Mouse (Mus musculus) T-helper 2 cell (primary cell): ENCODE results near the gene Src.

Experiments used
- in situ Hi-C: fragments of 300-600 bp; cut with MboI, MseI; formaldehyde crosslinking; loops from one replicate; pipeline ENCODE4 v1.15.1; 2025; ENCODE audit warnings: high pct_unique_total_duplicates

Gene Src

DNA sequence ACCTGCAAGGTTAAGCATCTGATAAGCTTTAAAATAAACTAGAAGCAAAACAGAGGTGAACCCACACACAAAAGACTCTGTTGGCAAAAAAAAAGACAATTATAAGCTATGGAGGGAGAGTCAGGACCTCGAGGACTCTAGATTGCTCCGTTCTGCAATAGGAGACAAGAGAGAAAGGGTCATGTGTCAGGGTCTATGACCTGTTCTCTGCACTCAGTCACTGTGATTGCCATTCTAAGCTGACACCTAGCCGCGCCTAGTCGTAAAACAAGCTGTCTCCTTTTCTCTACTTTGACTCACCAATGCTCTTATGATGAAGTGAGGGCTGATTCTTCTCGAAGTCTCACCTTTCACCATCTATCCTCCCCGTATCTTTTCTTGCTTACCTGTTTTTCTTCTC, 5.7 kb upstream of the Src start:
- in situ Hi-C loops: no loop called here

DNA sequence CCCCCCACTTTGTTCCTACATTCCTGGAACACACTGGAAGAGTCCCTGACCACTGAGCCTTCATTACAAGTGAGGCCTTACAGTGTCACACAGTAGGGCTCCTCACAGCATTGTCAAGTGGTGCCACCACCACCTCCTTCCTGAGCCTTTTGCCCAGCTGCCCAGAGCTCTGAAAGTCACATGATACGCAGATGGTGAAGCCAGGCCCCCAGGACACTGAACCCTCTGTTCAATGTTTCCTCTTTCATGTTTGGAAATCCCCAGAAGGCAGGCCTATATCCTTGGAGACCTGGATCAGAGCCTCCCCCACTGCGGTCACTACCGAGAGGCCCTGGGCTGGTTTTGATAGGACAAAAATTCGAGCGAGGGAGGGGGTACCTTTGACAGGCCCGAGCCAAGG, 1.0 kb upstream of the Src start:
- in situ Hi-C loops: no loop called here

DNA sequence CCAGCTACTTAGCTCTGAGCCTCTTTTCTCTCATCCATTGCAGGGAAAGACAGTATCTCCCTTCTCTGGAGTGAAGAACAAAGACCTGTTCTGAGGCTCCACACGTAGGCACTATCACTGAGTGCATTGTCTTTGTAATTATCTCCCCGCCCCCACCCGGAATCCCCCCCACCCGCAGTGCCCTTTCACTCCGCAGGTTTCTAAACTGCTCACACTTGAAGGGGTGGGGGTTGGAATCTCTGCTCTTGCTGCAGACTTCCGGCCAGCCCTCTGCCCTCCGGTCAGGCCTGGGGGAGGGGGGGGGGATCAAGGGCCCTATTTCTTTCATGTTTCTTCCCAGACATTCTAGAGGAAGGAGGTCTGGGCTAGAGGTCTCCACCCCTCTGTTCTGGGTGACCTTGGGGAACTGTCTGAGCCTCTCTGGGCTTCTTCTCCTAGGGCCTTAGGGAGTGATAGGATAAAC, 396 bp downstream of the Src start:
- in situ Hi-C loops: no loop called here

DNA sequence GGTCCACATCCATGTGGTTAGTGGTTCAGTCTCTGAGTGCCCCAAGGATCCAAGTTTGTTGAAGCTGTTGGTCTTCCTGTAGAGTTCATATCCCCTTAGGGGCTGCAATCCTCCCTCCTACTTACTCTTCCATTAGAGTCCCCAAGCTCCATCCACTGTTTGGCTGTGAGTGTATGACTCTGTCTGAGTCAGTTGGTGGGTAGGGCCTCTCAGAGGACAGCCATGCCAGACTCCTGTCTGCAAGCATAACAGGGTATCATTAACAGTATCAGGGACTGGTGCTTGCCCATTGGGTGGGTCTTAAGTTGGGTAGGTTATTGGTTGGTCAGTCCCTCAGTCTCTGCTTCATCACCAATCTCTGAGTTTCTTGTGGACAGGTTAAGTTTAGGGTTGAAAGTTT, 1.3 kb downstream of the Src start:
- in situ Hi-C loops: no loop called here

DNA sequence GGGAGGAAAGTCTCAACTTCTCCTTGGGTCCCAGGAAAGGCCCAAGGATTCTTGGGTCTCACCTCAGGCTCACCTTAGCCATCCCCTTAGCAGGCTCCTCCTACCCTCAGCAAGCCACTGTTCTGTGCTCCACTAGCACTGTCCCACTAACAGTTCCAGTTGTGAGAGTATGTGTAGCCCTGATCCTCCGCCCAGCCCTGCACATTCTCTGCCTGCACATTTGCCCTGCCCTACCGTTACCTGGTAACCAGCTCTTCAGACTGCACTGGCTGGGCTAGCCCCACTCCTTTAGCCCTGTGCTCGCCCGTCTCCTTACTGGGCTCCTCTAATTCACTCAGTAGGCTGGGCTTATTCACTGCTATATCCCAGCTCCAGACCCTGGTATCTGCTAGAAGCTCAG, 2.2 kb downstream of the Src start:
- in situ Hi-C loops: no loop called here

DNA sequence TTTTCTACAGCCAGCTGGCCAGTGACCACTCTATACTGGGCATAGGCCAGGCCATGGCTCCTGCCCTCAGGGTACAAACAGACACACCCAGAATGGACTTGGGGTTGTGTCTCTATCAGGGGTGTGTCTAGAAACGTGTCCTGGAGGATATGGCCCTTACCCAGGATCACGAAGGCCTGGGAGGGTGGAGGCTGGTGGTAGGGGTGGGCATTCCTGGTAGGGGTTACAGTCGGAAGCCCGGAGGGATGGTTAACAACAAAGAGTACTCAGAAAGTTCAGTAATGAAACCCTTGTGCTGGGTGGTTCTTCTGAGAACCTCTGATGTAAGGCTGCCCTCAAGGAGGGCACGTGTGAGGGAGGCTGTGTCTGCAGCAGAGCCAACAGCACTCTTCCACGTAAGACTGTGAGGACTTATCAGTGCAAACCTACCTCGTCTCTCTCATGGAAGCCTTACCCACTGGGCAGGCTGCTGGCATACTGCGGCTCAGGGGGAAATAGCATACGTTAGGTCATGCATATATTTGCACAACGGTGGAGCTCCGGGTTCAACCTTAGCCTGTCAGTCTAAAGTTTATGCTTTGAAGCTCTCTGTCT, 3.9 kb downstream of the Src start:
- in situ Hi-C loops: no loop called here

DNA sequence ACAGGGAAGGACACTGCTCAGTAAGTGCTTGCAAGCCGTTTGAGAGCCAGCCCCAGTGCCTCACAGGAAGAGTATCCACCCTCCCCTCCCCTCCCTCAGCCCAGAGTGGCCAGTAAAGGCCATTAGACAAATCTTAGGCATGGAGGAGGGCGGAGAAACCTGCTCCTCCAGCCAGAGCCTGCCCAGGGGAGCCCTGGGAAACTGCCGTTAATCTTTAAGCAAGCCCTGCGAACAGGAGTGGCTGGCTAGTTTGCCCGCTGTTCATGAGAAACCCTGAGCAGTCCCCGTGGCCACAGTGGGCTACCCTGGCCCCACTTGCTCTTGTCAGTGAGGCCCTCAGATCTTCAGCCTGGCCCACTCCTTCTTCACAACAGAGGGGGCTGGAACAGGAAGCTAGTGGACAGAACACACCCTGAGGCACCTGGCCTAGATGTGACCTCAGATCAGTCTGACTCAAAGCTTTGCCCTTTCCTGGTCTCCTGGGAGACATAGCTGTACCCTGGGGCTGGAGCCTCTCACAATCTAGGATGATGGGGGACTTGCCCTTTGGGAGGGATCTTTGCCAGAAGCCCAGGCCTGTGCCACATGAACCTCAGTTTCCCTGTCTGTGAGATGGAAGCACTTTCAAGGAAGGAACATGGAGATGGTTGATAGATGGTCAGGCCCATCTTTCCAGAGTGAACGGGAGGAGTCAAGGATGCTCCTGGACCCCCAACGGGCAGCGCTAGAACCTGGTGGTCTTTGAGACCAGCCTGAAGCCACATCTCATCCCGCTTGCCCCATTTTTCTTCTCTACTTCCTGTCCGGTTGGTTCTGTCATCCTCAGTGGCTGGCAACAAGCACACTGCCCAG, 4.8 kb downstream of the Src start:
- in situ Hi-C loops: no loop called here

DNA sequence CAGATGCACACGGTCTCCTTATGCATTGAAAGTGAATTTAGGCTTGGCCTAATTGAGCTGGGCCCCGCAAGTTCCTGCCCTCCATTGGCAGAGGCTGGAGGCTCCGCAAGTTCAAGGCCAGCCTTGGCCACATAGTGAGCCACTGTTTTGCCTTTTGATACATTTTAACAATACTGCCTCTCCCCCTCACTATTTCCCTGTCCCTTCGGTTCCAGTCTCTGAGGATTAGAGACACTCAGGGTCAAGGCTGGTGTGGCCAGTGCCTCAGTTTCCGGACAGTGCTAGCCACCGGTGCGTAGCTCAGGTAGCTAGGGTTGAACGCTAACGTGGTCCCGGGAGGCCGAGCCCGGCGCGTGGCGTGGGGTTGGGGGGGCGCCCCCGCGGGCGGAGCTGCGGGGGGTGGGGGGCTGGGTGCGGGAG, 5.5 kb downstream of the Src start:
- in situ Hi-C loops: no loop called here

DNA sequence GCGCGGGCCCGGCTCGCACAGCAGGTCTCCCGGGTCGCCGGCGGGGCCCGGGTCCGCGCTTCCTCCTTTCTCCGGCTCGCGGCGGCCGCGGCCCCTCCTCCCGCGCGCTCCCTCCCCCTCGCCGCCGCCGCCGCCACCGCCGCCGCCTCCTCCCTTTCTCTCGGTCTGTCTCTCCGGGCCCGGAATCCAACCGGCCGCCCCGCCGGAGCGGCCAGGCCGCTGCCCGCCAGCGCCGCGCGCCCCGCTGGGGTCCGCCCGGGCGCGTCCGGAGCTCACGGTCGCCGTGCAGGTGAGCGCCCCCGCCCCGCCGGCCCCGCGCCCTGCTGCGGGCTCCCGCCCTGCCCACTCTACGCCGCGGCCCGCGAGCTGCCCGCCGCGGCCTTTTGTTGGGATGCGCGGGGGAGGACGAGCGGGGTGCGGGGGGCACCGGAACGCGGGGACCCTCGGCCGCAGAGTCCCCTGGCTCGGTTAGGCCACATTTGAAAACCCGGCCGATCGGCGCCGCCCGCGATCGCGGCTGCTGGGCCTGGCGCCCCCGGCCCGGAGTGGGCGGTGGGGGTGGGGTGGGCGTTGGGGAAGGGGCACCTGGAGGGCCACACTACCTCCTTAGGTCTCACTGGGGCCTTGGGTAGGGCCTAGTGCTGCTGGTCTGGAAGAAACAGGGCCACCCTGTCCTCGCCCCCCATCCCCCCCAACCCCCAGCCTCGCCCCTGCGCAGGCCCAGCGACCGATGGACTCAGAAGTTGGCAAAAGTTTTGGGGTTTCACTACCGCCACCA, 6.1 kb downstream of the Src start:
- in situ Hi-C loops: no loop called here

DNA sequence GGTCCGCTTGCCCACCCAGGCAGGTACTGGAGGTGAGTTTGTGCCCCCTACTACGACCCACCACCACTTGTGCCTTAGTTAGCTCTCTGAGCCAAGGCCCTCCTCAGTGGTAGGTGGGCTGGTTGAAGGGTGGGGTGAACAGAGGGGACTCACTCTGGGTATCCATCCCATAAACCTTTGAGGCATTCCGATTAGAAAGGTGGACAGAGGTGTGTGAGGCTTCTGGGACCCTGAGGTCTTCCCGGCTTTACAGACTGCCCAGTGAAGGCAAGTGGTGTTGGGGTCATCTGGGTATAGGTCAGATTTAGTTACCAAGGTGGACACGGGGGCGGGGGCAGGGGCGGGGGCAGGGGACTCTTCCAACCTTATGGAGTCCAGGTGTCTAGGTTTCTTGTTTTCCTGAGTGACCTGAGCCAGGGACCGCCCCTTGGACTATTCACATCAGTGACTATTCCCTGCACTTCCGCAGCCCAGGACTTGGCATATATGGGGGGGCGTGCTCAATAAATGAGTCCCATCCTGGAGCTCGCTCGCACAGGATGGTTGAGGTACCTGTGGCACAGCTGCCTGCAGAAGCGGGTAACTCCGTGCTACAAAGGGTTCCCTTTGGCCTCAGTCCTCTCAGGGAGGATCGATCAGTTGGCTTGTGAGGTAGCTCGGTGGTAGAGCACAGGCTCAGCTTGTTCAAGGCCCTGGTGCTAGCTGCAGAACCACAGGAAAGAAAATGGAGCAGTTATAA, 6.8 kb downstream of the Src start:
- in situ Hi-C loops: no loop called here

DNA sequence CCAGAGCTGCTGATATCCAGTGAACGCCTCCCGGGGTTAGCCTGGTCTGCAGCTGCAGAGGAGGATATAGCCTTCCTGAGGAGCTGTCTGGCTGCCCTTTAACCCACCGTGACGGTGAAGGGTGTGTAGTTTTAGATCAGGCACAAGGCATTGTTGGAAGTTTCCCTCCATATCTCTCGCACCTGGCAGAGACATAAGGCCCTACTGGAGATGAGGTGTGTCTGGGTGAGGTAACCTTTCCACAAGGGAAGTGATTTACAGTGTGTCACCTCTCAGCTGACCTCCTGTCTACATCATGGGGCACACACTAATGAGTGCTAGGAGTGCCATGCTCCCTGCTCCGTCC, 7.4 kb downstream of the Src start:
- in situ Hi-C loops: no loop called here

DNA sequence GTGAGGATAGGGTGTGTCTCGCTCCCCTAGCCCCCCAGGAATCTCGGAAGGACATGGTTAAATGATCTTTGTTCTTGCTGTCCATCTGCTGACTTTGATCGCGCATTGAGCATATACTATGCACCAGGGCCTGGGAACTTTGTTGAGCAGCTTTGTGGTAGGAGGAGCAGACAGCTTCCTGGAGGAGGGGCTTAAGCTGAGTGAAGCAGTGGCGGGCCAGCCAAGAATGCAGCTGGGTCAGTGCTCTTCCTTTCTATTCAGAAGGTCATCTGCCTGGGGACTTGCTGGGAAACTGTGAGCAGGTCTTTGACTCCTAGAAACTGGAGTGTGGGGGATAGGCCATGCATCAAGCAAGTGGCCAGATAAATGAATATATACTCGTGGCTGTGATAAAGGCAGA, 7.9 kb downstream of the Src start:
- in situ Hi-C loops: no loop called here

DNA sequence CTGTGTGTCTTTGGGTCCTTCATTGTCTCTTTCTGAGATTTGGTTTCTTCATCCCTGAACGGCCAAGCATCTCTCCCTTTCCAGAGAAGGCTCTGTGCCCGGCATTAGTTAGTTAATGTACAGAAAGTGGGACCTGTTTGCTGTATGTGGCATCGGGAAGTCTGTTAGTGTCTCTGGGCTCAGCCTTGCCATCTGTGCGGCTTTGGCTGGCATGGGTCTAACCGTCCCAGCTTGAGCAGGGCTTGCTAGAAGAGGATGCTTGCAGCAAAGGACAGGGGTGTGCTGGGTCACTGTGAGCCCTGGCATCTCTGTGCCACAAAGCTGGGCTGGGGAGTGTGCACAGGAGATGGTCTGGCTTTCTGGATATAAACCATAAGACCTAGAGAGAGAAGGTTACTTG, 8.9 kb downstream of the Src start:
- in situ Hi-C loops: no loop called here

DNA sequence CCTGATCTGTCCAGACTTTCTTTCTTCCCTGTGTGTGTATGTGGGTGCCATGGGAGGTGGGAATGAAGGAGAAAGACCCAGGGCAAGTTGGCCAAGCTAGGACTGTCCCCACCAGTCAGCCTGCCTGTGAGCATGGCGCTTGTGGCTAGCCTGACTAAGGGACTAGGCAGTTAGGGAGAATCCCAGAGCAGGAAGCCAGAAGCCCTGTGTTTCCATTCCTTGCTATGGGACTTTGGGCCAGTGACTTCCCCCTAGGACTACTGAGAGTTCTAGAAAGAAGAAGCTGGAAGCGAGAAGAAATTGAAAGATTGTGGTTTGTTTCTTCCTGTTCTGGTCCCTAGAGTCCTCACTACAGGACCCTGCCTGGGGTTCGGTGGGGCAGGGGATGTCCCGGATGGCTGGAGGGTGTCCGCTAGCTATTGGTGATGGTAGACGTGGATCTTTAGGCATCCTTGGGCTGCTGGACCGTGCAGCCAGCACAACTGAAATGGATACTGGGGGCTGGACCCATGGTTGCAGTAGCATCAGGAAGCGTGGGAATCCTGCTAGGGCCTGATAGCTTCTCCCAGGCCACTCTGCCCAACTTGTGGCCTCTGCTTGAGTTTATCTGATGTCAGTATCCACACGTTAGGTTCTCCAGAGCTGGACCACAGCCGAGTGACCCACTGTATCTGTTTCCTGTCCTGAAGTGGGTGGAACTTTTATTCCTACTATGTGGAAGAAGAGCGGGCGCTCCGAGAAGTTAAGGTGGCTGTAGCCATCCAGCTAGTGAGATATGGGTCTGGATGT, 10.3 kb downstream of the Src start:
- in situ Hi-C loops: no loop called here

DNA sequence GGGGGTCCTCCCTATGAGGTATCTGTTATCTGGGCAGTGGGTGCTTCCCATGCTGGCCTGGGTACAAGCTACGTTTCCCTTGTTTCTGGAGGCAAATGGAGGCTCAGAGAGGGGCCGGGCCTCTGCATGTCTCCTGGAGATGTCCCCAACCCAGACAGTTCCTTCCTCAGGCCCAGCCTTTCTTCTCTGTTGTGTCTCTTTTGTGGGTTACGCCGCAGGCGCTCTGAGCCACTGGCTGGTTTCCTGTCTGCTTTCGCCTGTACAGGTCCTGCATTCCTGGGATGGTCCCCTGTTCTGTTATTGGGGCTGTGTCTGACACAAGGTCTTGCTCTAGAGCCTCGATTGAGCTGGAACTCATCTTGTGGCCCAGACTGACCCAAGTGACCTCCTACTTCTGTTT, 11.5 kb downstream of the Src start:
- in situ Hi-C loops: no loop called here

DNA sequence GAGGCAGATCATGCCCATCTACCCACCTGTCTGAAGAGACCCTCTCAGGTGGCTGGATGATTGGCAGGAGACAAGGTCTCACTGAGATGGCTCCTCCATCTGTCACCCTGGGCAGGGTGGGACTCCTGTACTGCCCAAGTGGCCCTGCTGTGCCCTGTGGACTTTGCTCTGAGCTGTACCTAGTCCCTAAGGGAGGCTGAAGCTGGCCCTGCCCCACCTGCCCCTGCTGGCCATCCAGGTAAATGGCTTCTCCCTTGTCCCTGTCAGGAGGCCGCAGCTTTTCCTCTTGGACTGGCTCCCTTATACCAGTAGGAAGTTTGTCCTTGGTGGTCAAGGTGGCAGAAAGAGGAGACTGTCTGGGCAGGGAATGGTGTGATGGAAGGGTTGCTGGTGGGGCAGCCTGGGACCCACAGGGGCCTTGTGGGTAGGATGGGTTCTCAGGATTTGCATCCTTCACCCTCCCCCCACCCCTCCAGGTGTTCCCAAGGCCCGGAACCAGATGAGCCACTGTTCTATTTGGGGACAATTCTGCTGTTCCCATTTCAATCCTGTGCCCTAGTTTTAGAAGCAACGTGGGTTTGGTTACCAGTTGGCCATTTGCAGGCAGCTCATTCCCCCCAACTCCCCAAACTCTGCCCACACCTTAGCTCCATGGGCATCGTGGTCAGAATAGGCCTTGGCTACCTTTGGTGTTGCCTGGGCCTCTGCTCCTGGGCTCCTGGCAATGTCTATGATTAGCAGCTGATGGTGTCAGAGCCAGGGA, 12.6 kb downstream of the Src start:
- in situ Hi-C loops: no loop called here

DNA sequence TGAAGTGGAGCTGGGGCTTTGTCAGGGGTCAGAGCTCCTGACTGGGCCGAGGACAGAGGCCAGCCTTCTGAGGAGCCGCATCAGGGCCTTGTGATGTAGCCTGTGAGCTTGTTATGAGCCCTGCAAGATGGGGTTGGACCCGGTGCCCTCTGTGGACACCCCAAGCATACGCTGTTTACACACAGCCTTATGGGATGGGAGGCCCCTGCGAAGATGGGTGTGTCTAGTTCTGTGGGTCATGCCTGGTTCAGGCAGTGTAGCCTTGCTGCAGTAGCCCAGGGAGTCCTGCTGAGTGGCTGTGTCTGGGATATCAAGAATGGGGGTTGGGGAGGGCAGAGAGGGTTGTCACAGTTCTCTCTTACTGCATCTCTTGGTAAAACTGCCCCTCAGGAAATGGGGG, 13.7 kb downstream of the Src start:
- in situ Hi-C loops: no loop called here

DNA sequence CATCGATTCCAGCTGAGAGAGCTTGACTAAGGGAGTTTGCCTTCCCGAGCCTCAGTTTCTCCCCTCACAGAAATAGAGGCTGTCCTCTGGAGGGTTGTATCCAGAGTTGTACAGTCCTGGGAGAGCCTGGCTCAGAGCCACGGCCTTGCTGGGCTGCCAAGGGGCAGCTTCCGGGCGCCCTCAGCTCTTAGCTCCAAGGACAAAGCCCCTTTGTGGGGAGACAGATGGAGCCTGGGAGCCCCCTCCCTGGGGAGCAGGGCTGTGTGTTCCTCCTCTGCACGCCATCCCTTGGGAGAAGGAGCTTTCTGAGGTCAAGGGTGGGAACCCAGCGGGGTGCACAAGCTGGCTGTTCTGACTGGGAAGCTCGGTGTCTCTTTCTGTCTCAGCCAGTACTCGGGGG, 14.2 kb downstream of the Src start:
- in situ Hi-C loops: no loop called here

DNA sequence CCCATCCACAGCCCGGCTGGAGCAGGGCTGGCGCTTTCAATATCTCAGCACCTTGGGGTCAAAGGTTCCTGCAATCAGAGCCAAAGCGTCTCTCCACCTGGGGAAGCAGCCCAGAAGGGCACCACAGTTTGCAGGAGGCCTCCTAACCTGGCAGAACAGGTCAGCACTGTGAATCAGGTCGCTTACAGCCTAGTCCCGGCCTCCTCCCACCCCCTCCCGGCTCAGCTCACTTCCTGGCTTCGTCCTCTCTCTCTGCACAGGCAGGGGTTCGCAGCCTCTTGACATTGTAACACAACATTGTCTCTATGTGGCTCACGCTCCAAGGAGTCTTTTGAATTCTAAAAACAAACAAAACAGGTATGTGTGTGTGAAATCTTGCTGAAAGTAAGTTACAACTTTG, 15.8 kb downstream of the Src start:
- in situ Hi-C loops: no loop called here

DNA sequence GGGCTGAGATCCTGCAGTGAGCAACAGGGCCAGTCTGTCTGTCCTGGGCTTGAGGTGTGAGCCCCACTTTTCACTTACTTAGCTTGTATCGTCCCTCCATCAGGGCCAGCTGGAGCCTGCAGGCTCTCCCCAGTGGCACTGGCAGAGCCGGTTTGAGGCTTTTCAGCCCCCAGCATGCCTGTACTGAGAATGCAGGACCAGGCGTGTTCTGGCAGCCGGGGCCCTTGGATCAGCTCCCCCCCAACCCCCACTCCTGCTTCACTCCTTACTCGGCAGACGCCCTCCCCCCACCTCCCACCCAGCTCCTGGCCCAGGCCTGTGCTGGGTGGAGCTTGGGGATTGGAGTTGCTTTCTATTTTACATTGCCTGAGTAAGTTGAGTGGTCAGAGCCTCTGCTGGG, 16.3 kb downstream of the Src start:
- in situ Hi-C loops: no loop called here

DNA sequence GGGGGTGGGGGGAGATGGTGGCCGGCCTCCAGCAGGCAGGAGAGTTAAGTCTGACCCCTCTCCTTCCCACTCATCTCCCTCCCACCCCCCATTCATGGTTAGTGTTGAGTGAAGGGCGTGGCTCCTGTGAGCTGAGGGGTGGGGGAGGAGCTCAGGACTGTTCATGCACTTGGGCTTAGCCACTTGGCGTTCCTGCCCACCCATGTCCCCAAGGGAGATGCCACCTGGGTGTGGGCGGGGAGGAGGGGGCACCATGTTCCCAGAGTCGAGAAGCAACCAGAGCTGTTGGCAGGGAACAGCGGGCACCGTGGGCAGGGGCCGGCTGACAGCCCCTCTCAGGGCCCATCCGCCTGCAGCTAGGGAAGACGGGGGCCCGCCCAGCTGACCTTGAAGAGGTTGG, 18.3 kb downstream of the Src start:
- in situ Hi-C loops: no loop called here
